17 mouse cellular contexts compared by ENCODE assay signal in genomic region chr16:67162211-67162790, GRCm38 (mm10).
"Had no signal": no experiment of that assay in that cellular context is flagged by ENCODE, and none has a peak within 500 bp of the region (broad histone marks: within the 10 kb centered on the region; RNA-seq: fewer than 3 reads in every experiment).

No protein-coding gene starts in this region.

- DNase-seq: kidney, adult 2 months; kidney, postnatal 4 days; layer of hippocampus, adult 9-11 months; liver, embryonic 13.5 days; lung, adult 2 months; lung, postnatal 14 days; lung, postnatal 4 days; right cerebral cortex, postnatal 4 days; thymus, postnatal 25 days had no signal

- H3K9ac ChIP-seq: limb, embryonic 13.5 days; liver, embryonic 13.5 days; midbrain, embryonic 12.5 days; midbrain, embryonic 15.5 days; neural tube, embryonic 12.5 days; neural tube, embryonic 15.5 days had no signal

- H3K36me3 ChIP-seq: limb, embryonic 10.5 days; limb, embryonic 13.5 days; liver, embryonic 13.5 days; midbrain, embryonic 12.5 days; midbrain, embryonic 15.5 days; neural tube, embryonic 12.5 days; neural tube, embryonic 15.5 days had no signal

- H3K4me2 ChIP-seq: limb, embryonic 13.5 days; liver, embryonic 13.5 days; midbrain, embryonic 12.5 days; midbrain, embryonic 15.5 days; neural tube, embryonic 12.5 days; neural tube, embryonic 15.5 days had no signal

- H3K27me3 ChIP-seq: limb, embryonic 13.5 days; liver, embryonic 13.5 days; midbrain, embryonic 12.5 days; midbrain, embryonic 15.5 days; neural tube, embryonic 12.5 days; neural tube, embryonic 15.5 days had no signal

- H3K27ac ChIP-seq: kidney, postnatal 0 days; limb, embryonic 10.5 days; limb, embryonic 13.5 days; liver, embryonic 13.5 days; midbrain, embryonic 12.5 days; midbrain, embryonic 15.5 days; neural tube, embryonic 12.5 days; neural tube, embryonic 15.5 days; stomach, postnatal 0 days had no signal

- H3K4me1 ChIP-seq: limb, embryonic 10.5 days; limb, embryonic 13.5 days; liver, embryonic 13.5 days; midbrain, embryonic 12.5 days; midbrain, embryonic 15.5 days; neural tube, embryonic 12.5 days; neural tube, embryonic 15.5 days had no signal

- H3K9me3 ChIP-seq: limb, embryonic 10.5 days; limb, embryonic 13.5 days; liver, embryonic 13.5 days; midbrain, embryonic 12.5 days; midbrain, embryonic 15.5 days; neural tube, embryonic 12.5 days; neural tube, embryonic 15.5 days had no signal

- H3K4me3 ChIP-seq: limb, embryonic 10.5 days; limb, embryonic 13.5 days; liver, embryonic 13.5 days; midbrain, embryonic 12.5 days; midbrain, embryonic 15.5 days; neural tube, embryonic 12.5 days; neural tube, embryonic 15.5 days had no signal

- ATAC-seq: midbrain, embryonic 15.5 days had no signal
